Mouse (Mus musculus) forebrain, embryonic 14.5 days (tissue): ENCODE measurements around the gene Dhx34. TPM values are rescaled to one million over a fixed set of nuclear protein-coding genes. Genes with fewer than 3 reads are reported as not detected.
"Not testable (repeated sequence)": the region's sequence is repeated elsewhere in the genome, so short reads cannot be mapped to it uniquely, and the experiment has no call there.

Experiments used
- ATAC-seq: fragments of 200-750 bp; cut with Nextera tagmentation; 2 replicates; pipeline ENCODE4 v1.8.0; 2017; ENCODE audit warnings: mild to moderate bottlenecking, moderate library complexity
- DNase-seq: peaks from one replicate; pipeline ENCODE4 v3.0.0-alpha.2; 2015; ENCODE audit warnings: low spot score
- H3K27ac ChIP-seq: fragments of 300-500 bp; sonication (generic); 2 replicates; pipeline ENCODE4 v1.5.1; 2014; ENCODE audit warnings: low read depth, mild to moderate bottlenecking, control low read depth, low read length, moderate library complexity
- H3K27me3 ChIP-seq: fragments of 300-500 bp; sonication (generic); replicated peaks from 2 replicates; pipeline ENCODE4 v1.6.1; 2014; ENCODE audit warnings: low read length, control low read depth, mixed read lengths; ENCODE audit not compliant: control insufficient read depth, insufficient read depth
- H3K36me3 ChIP-seq: fragments of 300-500 bp; sonication (generic); 2 replicates; pipeline ENCODE4 v1.6.1; 2014; ENCODE audit warnings: low read length, control low read depth; ENCODE audit not compliant: control insufficient read depth, insufficient read depth
- H3K4me1 ChIP-seq: fragments of 300-500 bp; sonication (generic); 2 replicates; pipeline ENCODE4 v1.6.1; 2014; ENCODE audit warnings: antibody characterized with exemption, low read length, control low read depth; ENCODE audit not compliant: control insufficient read depth, insufficient read depth
- H3K4me2 ChIP-seq: fragments of 300-500 bp; sonication (generic); 2 replicates; pipeline ENCODE4 v1.6.1; 2014; ENCODE audit warnings: mild to moderate bottlenecking, control low read depth, low read length
- H3K4me3 ChIP-seq: fragments of 300-500 bp; sonication (generic); 2 replicates; pipeline ENCODE4 v1.5.1; 2014; ENCODE audit warnings: low read depth, low read length, control low read depth
- H3K9ac ChIP-seq: fragments of 300-500 bp; sonication (generic); 2 replicates; pipeline ENCODE4 v1.6.1; 2014; ENCODE audit warnings: mild to moderate bottlenecking, low read length, control low read depth, moderate library complexity
- H3K9me3 ChIP-seq: fragments of 300-500 bp; sonication (generic); replicated peaks from 2 replicates; pipeline ENCODE4 v1.6.1; 2016; ENCODE audit warnings: low read length, control low read depth, mixed read lengths; ENCODE audit not compliant: control insufficient read depth
- WGBS: fragments of 180-500 bp; shearing (Covaris S2); extraction: QIAGEN DNeasy Blood & Tissue Kit; methylation state at CpG from one replicate; pipeline ENCODE4 v1.1.7; 2014; 5-methylcytosine and 5-hydroxymethylcytosine counted together
- polyA plus RNA-seq: library from polyadenylated mRNA; unstranded; fragments of >200 nt; fragmentation: Nextera tagmentation; extraction: Ambion mirVana; gene quantifications from 2 replicates; pipeline ENCODE4 v1.2.1, GENCODE M21; 2014

Dhx34 gene
- 9.4 and 10.8 TPM in 2 replicates for polyA plus RNA-seq

DNA sequence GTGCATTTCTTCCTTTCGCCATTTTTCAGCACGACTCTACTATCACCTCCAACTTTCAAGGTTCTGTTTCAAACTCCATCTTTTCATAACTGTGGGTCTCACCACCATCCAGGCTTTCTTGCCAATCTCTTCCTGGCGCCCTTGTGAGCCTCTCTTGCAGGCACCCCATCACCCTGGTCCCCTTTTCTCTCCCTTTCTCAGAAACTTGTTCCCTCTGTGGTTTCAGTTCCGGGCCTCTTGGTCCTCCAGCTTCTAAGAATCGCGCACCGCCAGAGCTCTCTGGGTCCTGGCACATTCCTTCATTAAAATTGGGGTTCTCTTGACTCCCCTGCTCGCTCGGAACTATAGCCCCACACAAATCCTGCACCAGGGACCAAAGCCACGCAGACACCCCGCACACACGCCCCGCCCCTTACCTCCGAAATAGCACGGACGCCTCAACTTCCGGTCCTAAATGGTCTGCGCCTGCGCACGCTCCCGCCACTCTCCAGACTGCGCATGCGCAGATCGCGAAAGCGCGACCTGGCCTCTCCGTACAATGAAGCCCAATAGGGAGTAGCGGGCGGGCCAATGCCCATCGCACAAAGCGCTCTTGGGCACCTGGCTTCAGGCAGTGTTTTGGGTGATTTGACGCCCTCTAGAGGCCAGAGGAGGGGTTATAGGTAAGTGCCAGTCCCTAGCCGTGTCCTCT, at the start of gene Dhx34:
Gene Dhx34, minus strand, starts transcription at position 456 of the 691 bp plus-strand sequence.
- whole genome bisulfite sequencing, result 2% methylated on average over 34 of the region's 34 CpGs
- peak within 1 kb of the TSS; percentile 86 for H3K9ac ChIP-seq
- H3K36me3 ChIP-seq, result peaks cover 20% of the 10 kb centered on the region; the same call in 1 of the 2 replicates
- no peaks in the 10 kb centered on the region for H3K9me3 ChIP-seq
- peak within 1 kb of the TSS; percentile 75 for H3K4me2 ChIP-seq
- H3K27me3 ChIP-seq, result no peaks in the 10 kb centered on the region
- peak within 1 kb of the TSS; percentile 75 for H3K27ac ChIP-seq
- peak; percentile 97 for DNase-seq
- peaks cover 9% of the 10 kb centered on the region; the same call in 1 of the 2 replicates for H3K4me1 ChIP-seq
- H3K4me3 ChIP-seq, result peak within 1 kb of the TSS; percentile 66
- peak; percentile 98 for ATAC-seq

DNA sequence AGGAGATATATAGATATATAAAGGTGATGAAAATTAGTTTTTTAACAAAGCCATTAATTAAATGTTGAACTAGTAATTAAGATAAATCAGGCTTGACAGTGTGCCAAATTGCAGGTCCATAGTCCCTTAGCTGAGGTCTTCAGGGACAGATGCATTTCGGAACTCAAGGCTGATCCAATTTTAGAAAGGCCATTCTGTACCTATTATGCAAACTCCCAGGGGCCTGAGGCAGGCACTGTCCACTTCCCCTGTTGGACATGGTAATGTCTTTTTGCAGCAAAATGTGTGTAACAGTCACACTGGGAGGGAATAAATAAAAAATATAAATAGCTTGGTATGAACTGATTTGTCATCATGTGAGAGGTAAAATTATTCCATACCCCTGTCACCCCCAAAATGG, 49.3 kb upstream of the Dhx34 start:
- no peak overlapping the region for H3K27ac ChIP-seq
- peaks cover 12% of the 10 kb centered on the region; the same call in 1 of the 2 replicates for H3K4me1 ChIP-seq
- no peak overlapping the region for H3K4me3 ChIP-seq
- DNase-seq (no peak), ATAC-seq (no peak)
- H3K9ac ChIP-seq, result no peak overlapping the region
- H3K9me3 ChIP-seq, result no peaks in the 10 kb centered on the region
- H3K36me3 ChIP-seq, result peaks cover 11% of the 10 kb centered on the region
- H3K27me3 ChIP-seq, result no peaks in the 10 kb centered on the region
- WGBS, result 77% methylated on average over 1 of the region's 1 CpGs
- no peak overlapping the region for H3K4me2 ChIP-seq

DNA sequence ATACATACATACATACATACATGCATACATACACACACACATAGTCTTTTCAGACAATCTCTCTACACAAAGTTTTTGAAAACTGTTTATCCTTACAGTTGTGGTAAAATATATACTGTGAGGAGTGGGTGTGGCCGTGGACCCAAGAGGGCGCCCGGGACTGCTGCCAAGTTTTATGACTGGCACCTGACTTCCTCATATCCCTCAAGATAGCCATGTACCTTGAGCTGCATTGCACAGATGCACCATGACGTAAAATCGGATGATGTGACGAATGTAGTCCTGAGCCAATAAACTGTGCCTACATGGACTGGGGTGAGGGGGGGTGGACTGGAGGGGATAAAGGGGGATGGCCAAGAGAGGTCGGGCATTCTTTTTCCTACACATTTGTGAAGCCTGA, 44.8 kb upstream of the Dhx34 start:
- WGBS, result 86% methylated on average over 7 of the region's 7 CpGs
- not testable (repeated sequence) for ATAC-seq, H3K9me3 ChIP-seq, H3K27ac ChIP-seq, H3K27me3 ChIP-seq, H3K9ac ChIP-seq, H3K4me2 ChIP-seq, DNase-seq, H3K36me3 ChIP-seq, H3K4me3 ChIP-seq, H3K4me1 ChIP-seq

DNA sequence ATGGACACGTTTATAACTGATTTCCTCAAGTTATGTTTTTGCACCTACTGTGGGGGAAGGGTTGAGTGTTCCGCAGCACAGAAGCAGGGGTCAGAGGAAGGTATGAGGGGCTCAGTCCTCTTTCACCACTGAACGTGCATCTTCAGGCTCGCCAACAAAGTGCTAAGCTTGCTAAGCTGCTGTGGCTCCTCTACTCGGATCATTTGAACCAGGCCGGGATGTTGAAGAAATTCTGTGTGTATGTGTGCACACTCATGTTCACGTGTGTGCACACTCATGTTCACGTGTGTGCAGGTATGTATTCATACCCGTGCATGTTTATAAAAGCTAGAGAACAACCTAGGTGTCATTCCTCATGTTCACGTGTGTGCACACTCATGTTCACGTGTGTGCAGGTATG, 44.0 kb upstream of the Dhx34 start:
- Histone ChIP-seq H3K27me3 (no peaks in the 10 kb centered on the region), H3K4me2 (no peak overlapping the region), H3K9me3 (no peaks in the 10 kb centered on the region), H3K9ac (no peak overlapping the region), H3K4me1 (no peaks in the 10 kb centered on the region), H3K27ac (no peak overlapping the region), H3K4me3 (no peak overlapping the region), H3K36me3 (no peaks in the 10 kb centered on the region)
- 87% methylated on average over 11 of the region's 11 CpGs for WGBS
- no peak for DNase-seq
- no peak for ATAC-seq

DNA sequence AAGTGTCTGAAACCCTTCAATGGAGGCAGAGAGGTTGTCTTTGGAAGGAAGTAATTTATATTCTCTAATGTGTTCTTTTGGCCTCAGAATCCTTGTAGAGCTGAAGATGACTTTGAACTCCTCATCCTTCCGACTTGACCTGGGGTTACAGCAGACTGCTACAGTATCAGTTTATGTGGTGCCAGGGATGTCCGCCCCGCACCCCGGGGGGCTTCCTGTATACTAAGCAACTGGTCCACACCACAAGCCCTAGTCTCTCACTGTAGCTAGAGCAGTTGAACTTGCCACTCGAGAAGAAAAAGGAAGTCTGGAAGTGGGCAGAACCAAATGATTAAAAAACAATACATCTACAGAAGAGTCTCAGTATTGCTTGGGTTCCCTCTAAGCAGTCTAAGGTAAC, 42.0 kb upstream of the Dhx34 start:
- H3K4me3 ChIP-seq, result no peak overlapping the region
- no peaks in the 10 kb centered on the region for H3K27me3 ChIP-seq
- H3K9me3 ChIP-seq, result no peaks in the 10 kb centered on the region
- WGBS, result 86% methylated on average over 5 of the region's 5 CpGs
- H3K36me3 ChIP-seq, result no peaks in the 10 kb centered on the region
- H3K4me1 ChIP-seq, result no peaks in the 10 kb centered on the region
- no peak overlapping the region for H3K27ac ChIP-seq
- ATAC-seq (no peak), DNase-seq (no peak)
- no peak overlapping the region for H3K9ac ChIP-seq
- no peak overlapping the region for H3K4me2 ChIP-seq

DNA sequence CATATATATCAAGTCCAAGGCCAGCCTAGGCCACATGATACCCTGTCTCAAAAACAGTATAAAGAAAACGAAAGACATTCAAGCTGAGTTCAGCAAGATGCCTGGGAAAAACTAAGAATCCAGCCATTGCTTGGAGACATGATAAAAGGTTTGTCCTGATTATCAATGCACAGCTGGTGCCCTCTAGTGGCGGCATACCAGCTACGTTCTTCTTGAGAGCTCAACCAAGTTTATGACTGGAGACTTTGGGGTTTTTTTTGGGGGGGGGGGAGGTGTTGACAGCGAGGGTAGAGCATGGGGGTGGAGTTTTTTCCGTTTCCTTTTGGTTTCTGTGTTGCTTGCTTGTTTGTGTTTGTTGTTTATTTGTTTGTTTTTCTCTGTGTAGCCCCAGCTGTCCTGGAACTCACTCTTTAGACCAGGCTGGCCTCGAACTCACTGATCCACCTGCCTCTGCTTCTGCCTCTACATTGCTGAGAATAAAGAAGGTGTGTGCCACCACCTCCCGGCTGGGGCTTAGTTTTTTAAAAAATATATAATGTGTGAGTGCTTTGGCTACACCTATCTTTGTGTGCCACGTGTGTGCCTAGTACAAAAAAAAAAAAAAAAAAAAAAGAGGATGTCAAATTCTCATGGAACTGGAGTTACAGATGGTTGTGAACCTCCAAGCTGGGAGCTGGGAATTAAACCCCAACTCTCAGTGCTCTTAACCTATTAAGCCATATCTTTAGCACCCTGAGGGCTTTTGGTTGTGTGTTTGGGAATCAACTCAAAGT, 41.4 kb upstream of the Dhx34 start:
- no peak overlapping the region for H3K9ac ChIP-seq
- H3K4me1 ChIP-seq, result no peaks in the 10 kb centered on the region
- no peak overlapping the region for H3K27ac ChIP-seq
- ATAC-seq (no peak), DNase-seq (peak; percentile 88)
- no peak overlapping the region for H3K4me2 ChIP-seq
- WGBS, result 27% methylated on average over 8 of the region's 8 CpGs
- no peaks in the 10 kb centered on the region for H3K36me3 ChIP-seq
- H3K9me3 ChIP-seq, result no peaks in the 10 kb centered on the region
- H3K27me3 ChIP-seq, result no peaks in the 10 kb centered on the region
- no peak overlapping the region for H3K4me3 ChIP-seq

DNA sequence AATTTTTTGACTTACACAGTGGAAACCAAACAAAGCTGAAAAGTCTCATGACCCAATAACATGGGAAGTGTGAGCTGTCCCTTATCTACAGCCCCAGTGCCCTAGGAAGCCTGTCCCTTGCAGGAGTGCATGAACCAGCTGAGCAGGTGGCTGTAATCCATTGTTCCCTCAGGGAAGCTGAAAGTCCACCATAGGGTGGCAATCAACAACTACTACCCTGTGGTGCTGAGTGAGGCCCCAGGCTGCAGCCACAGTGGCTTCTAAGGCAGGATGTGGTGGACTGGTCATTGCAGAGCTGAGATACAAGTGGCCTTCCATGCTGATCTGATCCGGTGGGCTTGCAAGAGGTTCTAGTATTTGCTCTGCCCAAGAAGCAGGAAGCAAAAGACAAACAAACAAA, 39.3 kb upstream of the Dhx34 start:
- no peak overlapping the region for H3K4me2 ChIP-seq
- H3K9me3 ChIP-seq, result no peaks in the 10 kb centered on the region
- no peak overlapping the region for H3K27ac ChIP-seq
- no peaks in the 10 kb centered on the region for H3K36me3 ChIP-seq
- ATAC-seq (no peak), DNase-seq (no peak)
- H3K27me3 ChIP-seq, result no peaks in the 10 kb centered on the region
- 78% methylated on average over 1 of the region's 1 CpGs for WGBS
- no peak overlapping the region for H3K9ac ChIP-seq
- no peak overlapping the region for H3K4me3 ChIP-seq
- no peaks in the 10 kb centered on the region for H3K4me1 ChIP-seq

DNA sequence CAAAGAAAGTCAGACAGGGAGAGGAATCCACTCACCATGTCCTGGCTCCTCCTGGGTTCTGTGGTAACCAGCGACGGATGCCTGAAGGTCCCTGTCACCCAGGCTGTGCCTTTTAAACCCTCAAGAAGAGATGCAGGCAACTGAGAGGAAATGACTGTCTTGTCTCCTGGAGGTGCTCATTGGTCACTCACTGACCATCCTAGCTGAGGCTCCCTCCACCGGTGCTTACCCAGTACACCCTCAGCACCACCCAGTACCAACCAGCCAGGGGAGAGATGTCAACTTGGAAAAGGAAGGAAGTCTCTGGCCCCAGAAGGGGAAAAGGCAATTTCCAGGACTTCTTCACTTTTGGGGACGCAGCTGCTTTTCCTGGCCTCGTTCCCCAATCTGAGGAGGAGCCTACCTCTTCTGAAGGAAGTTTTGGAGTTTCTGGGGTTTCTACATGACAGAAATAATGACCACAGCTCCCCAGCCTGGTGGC, 37.3 kb upstream of the Dhx34 start, which contains the start of gene C5ar1:
Gene C5ar1, minus strand, starts transcription at position 431 of the 481 bp plus-strand sequence.
- 93% methylated on average over 5 of the region's 5 CpGs for WGBS
- Histone ChIP-seq H3K4me3 (no peak within 1 kb of the TSS), H3K9me3 (no peaks in the 10 kb centered on the region), H3K4me1 (no peaks in the 10 kb centered on the region), H3K4me2 (no peak within 1 kb of the TSS), H3K36me3 (no peaks in the 10 kb centered on the region), H3K27ac (no peak within 1 kb of the TSS), H3K27me3 (no peaks in the 10 kb centered on the region), H3K9ac (no peak within 1 kb of the TSS)
- DNase-seq (no peak), ATAC-seq (no peak)

DNA sequence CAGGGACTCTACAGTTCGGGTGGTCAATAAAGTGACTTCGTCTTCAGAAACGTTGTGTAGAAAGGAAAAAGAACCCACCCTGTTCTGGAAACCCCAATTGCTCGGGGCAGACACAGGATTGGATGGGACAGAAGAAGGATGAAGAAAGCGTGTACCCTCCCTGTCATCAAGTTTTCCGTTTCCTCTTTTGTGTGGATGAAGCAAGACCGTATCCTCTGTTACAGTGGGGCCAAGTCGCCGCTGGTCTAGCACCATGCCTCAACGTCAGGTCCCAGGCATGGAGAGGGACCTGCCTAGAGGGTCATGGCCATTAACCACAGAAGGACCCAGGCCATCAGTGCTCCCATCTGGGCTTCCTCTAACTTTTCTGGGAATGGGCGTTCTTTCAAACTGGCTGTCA, 36.0 kb upstream of the Dhx34 start:
- Histone ChIP-seq H3K9me3 (no peaks in the 10 kb centered on the region), H3K36me3 (no peaks in the 10 kb centered on the region), H3K27ac (no peak overlapping the region), H3K4me1 (no peaks in the 10 kb centered on the region), H3K9ac (no peak overlapping the region), H3K4me2 (no peak overlapping the region), H3K4me3 (no peak overlapping the region), H3K27me3 (no peaks in the 10 kb centered on the region)
- DNase-seq (no peak), ATAC-seq (no peak)
- WGBS, result 89% methylated on average over 11 of the region's 11 CpGs
